Mouse (Mus musculus) thymus, postnatal 0 days (tissue): ENCODE data around the gene Spr. TPM values are rescaled to one million over a fixed set of nuclear protein-coding genes. Genes with fewer than 3 reads are reported as not detected.
"Not testable (repeated sequence)": the region's sequence is repeated elsewhere in the genome, so short reads cannot be mapped to it uniquely, and the experiment has no call there.

Experiments used
- DNase-seq: peaks from one replicate; pipeline ENCODE4 v3.0.0-alpha.2; 2015; ENCODE audit warnings: low spot score
- polyA plus RNA-seq: library from polyadenylated mRNA; unstranded; fragments of >200 nt; fragmentation: Nextera tagmentation; extraction: Ambion mirVana; gene quantifications from 2 replicates; pipeline ENCODE4 v1.2.1, GENCODE M21; 2015

Gene Spr
- polyA plus RNA-seq, 1 experiment from 2014 or later = 39.0 TPM

DNA sequence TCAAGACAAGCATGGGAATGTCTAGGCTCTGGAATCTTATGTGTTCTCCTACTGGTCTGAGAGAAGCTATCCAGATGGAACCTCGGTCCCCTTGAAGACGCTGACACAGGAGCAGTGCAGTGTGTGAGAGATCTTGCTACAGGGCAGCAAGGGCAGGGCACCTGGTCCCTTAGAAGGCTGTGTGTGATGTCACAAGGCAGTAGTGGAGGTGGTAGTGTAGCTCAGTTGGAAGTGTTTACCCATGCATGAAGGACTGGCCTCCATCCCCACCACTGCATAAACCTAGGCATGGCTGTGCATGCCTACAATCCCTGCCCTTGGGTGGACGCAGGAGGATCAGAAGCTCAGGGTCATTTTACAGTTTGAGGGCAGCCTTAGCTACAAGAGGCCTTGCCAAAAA, 5.3 kb downstream of the Spr start:
- not testable (repeated sequence) for DNase-seq

GRCm38 (mm10) chr6:85131673-85132072, 5.9 kb downstream of the Spr start:
- peak; percentile 60 for DNase-seq

- DNase-seq = peak; percentile 72
These were observed 19.7 kb downstream of the Spr start for GRCm38 (mm10) chr6:85117545-85118511.

- no peak for DNase-seq
These were observed 32.4 kb downstream of the Spr start for GRCm38 (mm10) chr6:85105033-85105615.

DNA sequence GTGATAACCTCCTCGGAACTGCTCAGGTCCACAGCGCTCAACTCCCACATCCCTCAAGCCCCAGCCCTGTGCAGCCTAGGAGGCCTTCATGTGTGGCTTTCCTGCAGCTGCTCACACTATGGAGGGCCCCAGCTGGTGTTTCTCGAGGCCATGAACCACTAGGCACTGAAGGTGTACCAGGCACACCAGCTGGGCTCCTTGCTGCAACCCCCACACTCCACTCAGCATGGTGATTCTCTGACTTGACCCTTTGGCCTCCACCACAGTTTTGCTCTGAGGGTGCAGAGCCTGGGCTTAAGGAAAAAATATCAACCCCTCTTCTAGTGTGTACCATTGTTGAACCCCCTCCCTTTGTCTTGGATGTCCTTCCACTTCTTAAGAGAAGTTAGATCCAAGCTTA, 34.2 kb downstream of the Spr start:
- DNase-seq = no peak

- no peak for DNase-seq
These were observed 41.1 kb downstream of the Spr start for GRCm38 (mm10) chr6:85096441-85096840.

- DNase-seq = no peak
These were observed 50.1 kb downstream of the Spr start for GRCm38 (mm10) chr6:85087425-85087824.

GRCm38 (mm10) chr6:85086645-85087044, 50.9 kb downstream of the Spr start:
- DNase-seq = no peak

Other genes starting within 250 kb of the Spr start
- gene Exoc6b, start 68.3 kb downstream of the Spr start, polyA plus RNA-seq = 7.8 and 8.5 TPM in 2 replicates
- gene Emx1, start 49.7 kb upstream of the Spr start, polyA plus RNA-seq = 0.10 TPM in 1 of 2 replicates, not detected in the other
- 4.4 and 5.1 TPM in 2 replicates for gene Sfxn5, start 195.7 kb upstream of the Spr start, polyA plus RNA-seq
- 4.3 and 4.7 TPM in 2 replicates for gene Rab11fip5, start 236.9 kb upstream of the Spr start, polyA plus RNA-seq